In the genomic region with DNA sequence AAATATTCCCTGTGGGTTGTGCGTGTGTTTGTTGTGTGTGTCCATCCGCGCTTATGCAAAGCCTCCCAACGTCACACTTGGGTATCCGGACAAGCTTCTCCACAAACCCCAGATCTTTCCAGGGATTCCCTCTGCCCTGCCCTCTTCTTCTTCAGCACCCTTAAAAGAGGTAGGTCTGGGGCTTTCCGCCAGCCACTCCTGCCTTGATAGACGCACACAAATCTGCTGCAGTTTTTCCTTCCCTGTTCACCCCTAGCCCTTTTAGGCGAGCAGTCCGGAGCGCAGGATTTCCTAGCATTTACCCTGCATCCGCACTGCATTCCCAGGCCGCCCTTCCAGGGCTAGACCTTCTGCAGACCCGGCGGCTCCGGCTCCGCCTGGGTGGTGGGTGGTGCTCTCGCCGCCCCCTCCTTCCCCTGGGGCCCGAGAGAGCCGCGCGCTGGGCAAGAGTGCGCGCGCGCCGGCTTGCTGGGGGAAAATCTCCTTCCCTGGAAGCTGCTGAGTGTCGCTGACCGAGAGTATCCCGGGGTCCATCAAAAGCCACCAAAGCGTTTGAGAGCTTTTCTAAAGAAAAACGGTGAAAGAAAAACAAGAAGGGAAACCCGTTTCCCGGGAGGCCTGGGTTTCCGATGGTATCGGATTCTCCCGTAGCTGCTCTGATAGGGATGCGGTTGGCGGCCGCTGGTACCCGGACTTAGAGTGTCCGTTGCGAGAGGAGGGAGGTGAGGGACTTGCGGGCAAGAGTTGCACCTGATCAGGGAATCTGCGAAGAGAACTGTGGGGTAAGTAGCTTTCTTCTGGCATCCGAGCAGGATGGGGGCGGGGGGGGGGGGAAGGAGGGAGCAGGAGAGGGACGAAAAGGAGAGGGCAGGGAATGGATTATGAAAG, we compare ENCODE assay signal across 9 mouse cellular contexts. TPM values are rescaled to one million over a fixed set of nuclear protein-coding genes. Genes with fewer than 3 reads are reported as not detected.
DNase-seq lines count a peak whose midpoint lies in the region; ATAC-seq lines count a peak whose summit lies in the region.
"Had no signal": no experiment of that assay in that cellular context is flagged by ENCODE, and none has a peak within 500 bp of the region (broad histone marks: within the 10 kb centered on the region; RNA-seq: fewer than 3 reads in every experiment).

A gene (plus strand): TSS at position 88 of the 888 bp plus-strand sequence.

- peak within 1 kb of the TSS; percentile 60 for H3K4me2 ChIP-seq in kidney, embryonic 14.5 days (replicated peaks; ENCODE audit: low read depth, low read length)

- H3K36me3 ChIP-seq in kidney, embryonic 14.5 days (ENCODE audit: control insufficient read depth, insufficient read depth, low read length) = no peaks in the 10 kb centered on the region

- H3K27ac ChIP-seq in kidney, embryonic 14.5 days (ENCODE audit: low read depth, low read length) = no peak within 1 kb of the TSS

- no peak for ATAC-seq in kidney, embryonic 14.5 days (ENCODE audit: low FRiP score, low TSS enrichment)
- no peak for ATAC-seq in activated CD4-positive, CD25-positive, alpha-beta regulatory T cell, adult 4 months

- no peaks in the 10 kb centered on the region for H3K9me3 ChIP-seq in kidney, embryonic 14.5 days (ENCODE audit: control insufficient read depth, low read length)

- peaks cover 54% of the 10 kb centered on the region for H3K27me3 ChIP-seq in kidney, embryonic 14.5 days (ENCODE audit: control insufficient read depth, insufficient read depth, low read length)

- intact Hi-C loops in left cerebral cortex, postnatal 4 days (cut with DNase I) = loop anchor here (5.0 kb wide), 1 partner anchor 1811 kb away; no protein-coding TSS in a partner anchor

- peaks cover 9% of the 10 kb centered on the region; the same call in 1 of the 2 replicates for H3K4me1 ChIP-seq in kidney, embryonic 14.5 days (ENCODE audit: control insufficient read depth, insufficient read depth, low read length)

- under 1% methylated on average over 46 of the region's 48 CpGs for WGBS in kidney, embryonic 14.5 days

- H3K4me3 ChIP-seq in kidney, embryonic 14.5 days (ENCODE audit: low read length) = peak within 1 kb of the TSS; percentile 39

- DNase-seq in kidney, adult 18-20 months = no peak
- DNase-seq in cerebellum, adult 9-10 months = peak; percentile 77
- peak; percentile 5 to 48 for DNase-seq in frontal cortex, postnatal 10 days (ENCODE audit: low spot score in 2 of 2)
- peak; percentile 34 for DNase-seq in left cerebral cortex, postnatal 4 days
- peak; percentile 42 to 54 for DNase-seq in right cerebral cortex, postnatal 10 days (ENCODE audit: low spot score in 2 of 2)
- DNase-seq in kidney, postnatal 36 days = no peak

- H3K9ac ChIP-seq in kidney, embryonic 14.5 days (ENCODE audit: low read depth, low read length) = no peak within 1 kb of the TSS

RNA-seq across cellular contexts. Expression of the gene that starts here (rescaled TPM):
- polyA plus RNA-seq in kidney, embryonic 14.5 days (2014; fragmentation: Nextera tagmentation; extraction: Ambion mirVana) = 0.07 and 0.12 TPM in 2 replicates
- total RNA-seq in left cerebral cortex, postnatal 4 days (2021) = 10 to 100 TPM; 13.7 to 24.0 TPM
- under 1 TPM in 1 of 2 experiments, not detected in 1; 0.12 TPM for polyA plus RNA-seq in activated CD4-positive, CD25-positive, alpha-beta regulatory T cell, adult 4 months (2017; shearing (Covaris generic))
- polyA plus RNA-seq: gonadal fat pad, adult 2 months had no signal

Comparison
In these comparisons a context has a peak if more than half of its experiments do, and no peak if none do; other contexts are left out.
1. DNase-seq: peak in cerebellum, adult 9-10 months (single experiment), frontal cortex, postnatal 10 days (2 of 2), left cerebral cortex, postnatal 4 days (single experiment) and right cerebral cortex, postnatal 10 days (2 of 2); none in kidney, adult 18-20 months (single experiment) and kidney, postnatal 36 days (0 of 2).